Mouse (Mus musculus): ENCODE results near the gene Kcnj10. TPM values are rescaled to one million over a fixed set of nuclear protein-coding genes. Genes with fewer than 3 reads are reported as not detected.
A peak's percentile ranks its signal among the peaks of the same experiment; 100 is the strongest.

Kcnj10 gene
- polyA plus RNA-seq, 1 experiment = 3.9 TPM

DNA sequence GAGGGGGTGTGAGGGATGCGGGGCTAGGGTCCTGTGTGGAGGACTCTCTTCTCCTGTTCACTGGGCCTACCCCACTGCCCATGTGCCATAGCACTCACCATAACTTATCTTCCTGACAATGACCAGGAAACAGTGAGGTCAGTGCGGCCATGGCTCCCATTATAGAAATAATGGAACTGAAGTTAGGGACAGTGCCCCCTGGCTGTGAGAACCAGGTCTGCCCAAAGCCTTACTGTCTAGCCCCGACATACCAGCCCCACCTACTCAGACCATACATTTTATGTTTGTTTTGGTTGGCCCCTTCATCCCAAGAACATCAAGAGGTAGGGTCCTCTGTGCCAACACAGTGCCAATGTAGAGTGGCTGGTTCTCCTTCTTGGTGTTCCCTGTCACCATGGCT lies 35.4 kb upstream of the Kcnj10 start:
- WGBS = 57% methylated on average over 3 of the region's 3 CpGs
- Histone ChIP-seq H3K4me1 (replicated peaks; ENCODE audit: control insufficient read depth, insufficient read depth, low read length) (peaks cover 15% of the 10 kb centered on the region), H3K36me3 (ENCODE audit: control insufficient read depth, insufficient read depth, low read length) (no peaks in the 10 kb centered on the region), H3K27me3 (ENCODE audit: control insufficient read depth, insufficient read depth, low read length) (no peaks in the 10 kb centered on the region), H3K27ac (ENCODE audit: control insufficient read depth, insufficient read depth, low read length) (no peak overlapping the region), H3K4me3 (ENCODE audit: control insufficient read depth, insufficient read depth, low read length) (no peak overlapping the region)
- no peak for DNase-seq
- TF ChIP-seq CTCF (IDR thresholded peaks at IDR 0.05; ENCODE audit: borderline replicate concordance, control insufficient read depth, extremely low read depth, insufficient read depth, low read length, poor library complexity) (no peak), POLR2A (IDR thresholded peaks at IDR 0.05; ENCODE audit: control insufficient read depth, extremely low read depth, insufficient read depth, low read length, poor library complexity) (no peak)

DNA sequence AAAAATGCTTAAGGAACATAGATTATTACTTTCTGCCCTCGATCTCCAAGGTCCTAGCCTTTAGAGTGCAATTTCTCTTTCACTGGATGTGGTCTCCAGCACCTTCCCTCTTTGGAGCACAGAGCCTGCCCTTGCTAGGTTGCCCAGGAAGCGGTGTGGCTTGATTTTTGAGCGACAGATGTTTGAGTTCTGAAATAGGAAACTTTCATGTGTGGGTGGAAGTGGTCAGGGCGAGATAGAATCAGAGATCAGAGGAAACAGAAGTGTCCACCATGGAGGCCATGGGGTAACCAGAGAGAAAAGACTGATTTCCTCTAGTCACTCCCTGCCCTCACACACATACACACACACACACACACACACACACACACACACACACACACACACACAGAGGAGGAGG lies 34.8 kb upstream of the Kcnj10 start:
- Histone ChIP-seq H3K4me1 (replicated peaks; ENCODE audit: control insufficient read depth, insufficient read depth, low read length) (peaks cover 19% of the 10 kb centered on the region), H3K27ac (ENCODE audit: control insufficient read depth, insufficient read depth, low read length) (no peak overlapping the region), H3K36me3 (ENCODE audit: control insufficient read depth, insufficient read depth, low read length) (no peaks in the 10 kb centered on the region), H3K4me3 (ENCODE audit: control insufficient read depth, insufficient read depth, low read length) (no peak overlapping the region), H3K27me3 (ENCODE audit: control insufficient read depth, insufficient read depth, low read length) (no peaks in the 10 kb centered on the region)
- DNase-seq = no peak
- WGBS = 5% methylated on average over 4 of the region's 4 CpGs
- TF ChIP-seq POLR2A (IDR thresholded peaks at IDR 0.05; ENCODE audit: control insufficient read depth, extremely low read depth, insufficient read depth, low read length, poor library complexity) (no peak), CTCF (IDR thresholded peaks at IDR 0.05; ENCODE audit: borderline replicate concordance, control insufficient read depth, extremely low read depth, insufficient read depth, low read length, poor library complexity) (no peak)

GRCm38 (mm10) chr1:172306885-172307284 lies 34.1 kb upstream of the Kcnj10 start:
- no peak for DNase-seq
- WGBS = 88% methylated on average over 6 of the region's 6 CpGs
- no peaks in the 10 kb centered on the region for H3K27me3 ChIP-seq (ENCODE audit: control insufficient read depth, insufficient read depth, low read length)
- TF ChIP-seq CTCF (IDR thresholded peaks at IDR 0.05; ENCODE audit: borderline replicate concordance, control insufficient read depth, extremely low read depth, insufficient read depth, low read length, poor library complexity) (no peak), POLR2A (IDR thresholded peaks at IDR 0.05; ENCODE audit: control insufficient read depth, extremely low read depth, insufficient read depth, low read length, poor library complexity) (no peak)
- H3K27ac ChIP-seq (ENCODE audit: control insufficient read depth, insufficient read depth, low read length) = no peak overlapping the region
- no peaks in the 10 kb centered on the region for H3K36me3 ChIP-seq (ENCODE audit: control insufficient read depth, insufficient read depth, low read length)
- peaks cover 25% of the 10 kb centered on the region for H3K4me1 ChIP-seq (replicated peaks; ENCODE audit: control insufficient read depth, insufficient read depth, low read length)
- H3K4me3 ChIP-seq (ENCODE audit: control insufficient read depth, insufficient read depth, low read length) = no peak overlapping the region

DNA sequence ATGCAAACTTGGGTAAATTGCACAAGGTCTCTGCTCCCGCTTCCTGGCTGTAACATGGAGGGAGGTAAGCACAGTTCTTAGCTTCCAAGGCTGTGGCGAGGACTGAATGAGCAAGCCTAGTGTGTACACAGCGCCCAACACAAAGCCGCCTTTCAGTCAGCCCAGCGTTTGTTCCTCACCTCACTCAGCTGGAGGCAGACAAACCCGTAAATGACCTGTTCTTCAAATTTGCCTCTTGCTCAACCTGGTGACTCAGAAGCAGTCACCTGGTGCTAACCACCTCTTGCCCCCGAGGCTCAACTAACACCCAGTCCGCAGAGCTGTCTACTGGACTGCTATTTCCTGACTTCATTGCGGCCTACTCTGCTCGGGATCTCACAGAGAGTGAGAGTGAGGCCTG lies 33.1 kb upstream of the Kcnj10 start:
- H3K36me3 ChIP-seq (ENCODE audit: control insufficient read depth, insufficient read depth, low read length) = no peaks in the 10 kb centered on the region
- no peak overlapping the region for H3K4me3 ChIP-seq (ENCODE audit: control insufficient read depth, insufficient read depth, low read length)
- H3K27me3 ChIP-seq (ENCODE audit: control insufficient read depth, insufficient read depth, low read length) = no peaks in the 10 kb centered on the region
- H3K4me1 ChIP-seq (replicated peaks; ENCODE audit: control insufficient read depth, insufficient read depth, low read length) = peaks cover 31% of the 10 kb centered on the region
- no peak for DNase-seq
- H3K27ac ChIP-seq (ENCODE audit: control insufficient read depth, insufficient read depth, low read length) = no peak overlapping the region
- WGBS = 83% methylated on average over 10 of the region's 10 CpGs
- TF ChIP-seq CTCF (IDR thresholded peaks at IDR 0.05; ENCODE audit: borderline replicate concordance, control insufficient read depth, extremely low read depth, insufficient read depth, low read length, poor library complexity) (no peak), POLR2A (IDR thresholded peaks at IDR 0.05; ENCODE audit: control insufficient read depth, extremely low read depth, insufficient read depth, low read length, poor library complexity) (no peak)

DNA sequence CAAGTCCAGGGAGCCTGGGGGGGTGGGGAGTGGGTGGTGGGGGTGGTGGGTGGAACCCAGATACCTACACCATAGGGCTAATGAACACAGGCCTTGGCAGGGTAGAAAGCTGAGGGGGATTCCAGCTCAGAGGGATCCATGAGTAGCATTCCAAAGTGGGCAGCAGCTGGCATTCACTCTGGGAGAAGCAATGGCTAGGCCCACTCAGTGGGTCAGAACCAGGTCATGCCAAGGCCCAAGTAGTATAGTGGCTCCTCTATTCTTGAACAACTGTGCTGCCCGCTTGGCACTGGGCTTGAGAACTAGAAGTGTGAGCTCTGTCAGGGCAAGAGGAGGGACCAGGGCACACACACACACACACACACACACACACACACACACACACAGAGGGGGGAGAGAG lies 32.6 kb upstream of the Kcnj10 start:
- TF ChIP-seq CTCF (IDR thresholded peaks at IDR 0.05; ENCODE audit: borderline replicate concordance, control insufficient read depth, extremely low read depth, insufficient read depth, low read length, poor library complexity) (no peak), POLR2A (IDR thresholded peaks at IDR 0.05; ENCODE audit: control insufficient read depth, extremely low read depth, insufficient read depth, low read length, poor library complexity) (no peak)
- Histone ChIP-seq H3K4me1 (replicated peaks; ENCODE audit: control insufficient read depth, insufficient read depth, low read length) (peaks cover 35% of the 10 kb centered on the region), H3K27ac (ENCODE audit: control insufficient read depth, insufficient read depth, low read length) (no peak overlapping the region), H3K36me3 (ENCODE audit: control insufficient read depth, insufficient read depth, low read length) (no peaks in the 10 kb centered on the region), H3K27me3 (ENCODE audit: control insufficient read depth, insufficient read depth, low read length) (no peaks in the 10 kb centered on the region), H3K4me3 (ENCODE audit: control insufficient read depth, insufficient read depth, low read length) (no peak overlapping the region)
- WGBS = 92% methylated on average over 1 of the region's 1 CpGs
- no peak for DNase-seq

GRCm38 (mm10) chr1:172309699-172310398 lies 31.2 kb upstream of the Kcnj10 start:
- Histone ChIP-seq H3K27ac (ENCODE audit: control insufficient read depth, insufficient read depth, low read length) (peak overlapping the region; percentile 22), H3K27me3 (ENCODE audit: control insufficient read depth, insufficient read depth, low read length) (no peaks in the 10 kb centered on the region), H3K36me3 (ENCODE audit: control insufficient read depth, insufficient read depth, low read length) (no peaks in the 10 kb centered on the region), H3K4me3 (ENCODE audit: control insufficient read depth, insufficient read depth, low read length) (peak overlapping the region; percentile 30), H3K4me1 (replicated peaks; ENCODE audit: control insufficient read depth, insufficient read depth, low read length) (peaks cover 35% of the 10 kb centered on the region)
- TF ChIP-seq POLR2A (IDR thresholded peaks at IDR 0.05; ENCODE audit: control insufficient read depth, extremely low read depth, insufficient read depth, low read length, poor library complexity) (no peak), CTCF (IDR thresholded peaks at IDR 0.05; ENCODE audit: borderline replicate concordance, control insufficient read depth, extremely low read depth, insufficient read depth, low read length, poor library complexity) (peak; percentile 81)
- 0% methylated on average over 14 of the region's 14 CpGs for WGBS
- DNase-seq = peak; percentile 86
